Mouse (Mus musculus) C2C12 (cell line): ENCODE data around the gene Aasdh. TPM values are rescaled to one million over a fixed set of nuclear protein-coding genes. Genes with fewer than 3 reads are reported as not detected.

Experiments used
- H3K27me3 ChIP-seq: one replicate; pipeline ENCODE4 v1.6.1; 2011; ENCODE audit not compliant: control insufficient read depth, insufficient read depth, insufficient read length
- H3K36me3 ChIP-seq: one replicate; pipeline ENCODE4 v1.6.1; 2011; ENCODE audit not compliant: control insufficient read depth, insufficient read depth
- H3K4me3 ChIP-seq: one replicate; pipeline ENCODE4 v1.5.1; 2011; ENCODE audit warnings: mild to moderate bottlenecking, control low read depth; ENCODE audit not compliant: poor library complexity, insufficient read depth, severe bottlenecking
- H3K79me2 ChIP-seq: one replicate; pipeline ENCODE4 v1.6.1; 2011; ENCODE audit not compliant: control insufficient read depth, insufficient read depth
- H3K79me3 ChIP-seq: one replicate; pipeline ENCODE4 v1.6.1; 2011; ENCODE audit warnings: low read depth, control low read depth
- H3ac ChIP-seq: one replicate; pipeline ENCODE3; 2011; ENCODE audit warnings: low read depth; ENCODE audit not compliant: control insufficient read depth, insufficient read length
- CEBPB ChIP-seq: IDR thresholded peaks from one replicate; pipeline ENCODE4 v1.6.1; 2011; ENCODE audit warnings: low read depth, mild to moderate bottlenecking, control low read depth, moderate library complexity
- CTCF ChIP-seq: IDR thresholded peaks from one replicate; pipeline ENCODE4 v1.5.1; 2011; ENCODE audit not compliant: control insufficient read depth, insufficient read depth, insufficient read length
- FOSL1 ChIP-seq: IDR thresholded peaks from one replicate; pipeline ENCODE4 v1.8.0; 2011; ENCODE audit warnings: mild to moderate bottlenecking, low read length; ENCODE audit not compliant: poor library complexity, insufficient read depth, severe bottlenecking
- MAX ChIP-seq: IDR thresholded peaks from one replicate; pipeline ENCODE4 v1.6.1; 2011; ENCODE audit warnings: mild to moderate bottlenecking, control low read depth
- MYOD1 ChIP-seq: IDR thresholded peaks from one replicate; pipeline ENCODE4 v1.6.1; 2011; ENCODE audit warnings: low read depth; ENCODE audit not compliant: control insufficient read depth, insufficient read length
- MYOG ChIP-seq: IDR thresholded peaks from one replicate; pipeline ENCODE4 v1.6.1; 2011; ENCODE audit not compliant: control insufficient read depth, insufficient read length; ENCODE audit errors: extremely low read depth
- USF1 ChIP-seq: IDR thresholded peaks from one replicate; pipeline ENCODE4 v1.6.1; 2011; ENCODE audit warnings: low read depth, mild to moderate bottlenecking, control low read depth, moderate library complexity
- polyA plus RNA-seq: library from polyadenylated mRNA; unstranded; fragments of >200 nt; fragmentation: generic; extraction: Trizol; gene quantifications from one replicate; pipeline ENCODE4 v1.2.1, GENCODE M21; 2012; ENCODE audit warnings: missing spikeins

Aasdh gene
- polyA plus RNA-seq, 1 experiment = 3.5 TPM

DNA sequence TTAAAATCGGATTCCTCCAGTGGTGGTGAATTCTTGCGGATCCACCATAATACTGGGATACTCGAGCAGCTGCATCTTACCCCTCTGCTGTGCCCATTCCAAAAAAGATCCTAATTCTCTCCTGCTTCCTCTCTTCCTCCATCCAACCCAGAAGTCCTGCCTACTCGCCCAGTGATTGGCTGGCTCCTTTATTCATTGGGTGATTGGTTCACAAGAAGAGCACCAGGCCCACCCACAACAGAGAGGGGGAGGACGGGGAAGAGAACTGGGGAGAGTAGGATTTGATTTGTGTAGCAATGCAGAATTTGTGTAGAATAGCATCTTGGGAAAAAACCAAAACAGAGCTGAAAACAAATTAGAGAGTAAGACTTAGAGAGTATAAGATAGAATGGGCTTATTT lies 68.3 kb downstream of the Aasdh start:
- TF ChIP-seq CTCF = no peak
- no peak for TF ChIP-seq FOSL1
- TF ChIP-seq MYOD1 = no peak
- TF ChIP-seq USF1 = no peak
- TF ChIP-seq CEBPB = no peak
- no peak for TF ChIP-seq MYOG
- TF ChIP-seq MAX = no peak
- no peak overlapping the region for H3ac ChIP-seq
- no peaks in the 10 kb centered on the region for H3K27me3 ChIP-seq

DNA sequence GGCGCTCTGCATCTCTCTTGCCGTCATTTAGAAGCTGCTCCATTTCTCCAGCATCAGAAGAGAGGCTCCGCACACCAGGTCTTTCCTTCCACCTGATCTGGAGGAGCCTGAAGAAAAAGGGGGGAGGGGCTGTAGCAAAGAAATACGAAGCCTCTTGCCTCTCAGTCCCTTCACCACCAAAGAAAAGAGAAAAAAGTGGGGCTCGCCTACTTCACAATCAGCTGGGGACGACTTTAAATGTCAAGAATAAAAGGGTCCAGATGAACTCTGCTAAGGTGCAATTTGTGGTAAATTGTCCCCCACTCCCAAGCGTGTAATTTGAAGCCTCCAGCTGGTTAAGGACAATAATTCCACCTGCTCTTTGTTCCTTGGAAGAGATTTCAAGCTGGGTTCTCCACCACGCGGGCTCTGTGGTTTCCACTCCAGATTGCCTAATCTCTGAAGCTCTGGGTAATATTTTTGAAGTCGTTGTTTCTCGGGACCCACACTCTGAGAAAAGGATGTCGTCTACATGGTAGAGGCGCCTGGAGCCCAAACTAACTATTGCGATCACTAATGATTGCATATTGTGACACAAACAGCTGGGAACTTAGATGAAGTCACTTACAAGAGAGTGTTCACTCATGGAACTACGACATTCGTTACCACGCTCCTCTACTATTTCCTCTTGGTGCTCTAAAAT lies 72.6 kb downstream of the Aasdh start:
- Histone ChIP-seq H3K36me3 (no peaks in the 10 kb centered on the region), H3ac (no peak overlapping the region), H3K79me2 (no peaks in the 10 kb centered on the region), H3K4me3 (no peak overlapping the region), H3K79me3 (no peaks in the 10 kb centered on the region), H3K27me3 (no peaks in the 10 kb centered on the region)
- no peak for TF ChIP-seq MYOG
- no peak for TF ChIP-seq MAX
- TF ChIP-seq USF1 = no peak
- TF ChIP-seq FOSL1 = no peak
- TF ChIP-seq CEBPB = no peak
- no peak for TF ChIP-seq MYOD1
- no peak for TF ChIP-seq CTCF

More for the DNA sequence above, 68.3 kb downstream of the Aasdh start:
- H3K79me2 ChIP-seq = no peaks in the 10 kb centered on the region
- H3K79me3 ChIP-seq = no peaks in the 10 kb centered on the region
- peak overlapping the region; percentile 31 for H3K4me3 ChIP-seq
- H3K36me3 ChIP-seq = no peaks in the 10 kb centered on the region

DNA sequence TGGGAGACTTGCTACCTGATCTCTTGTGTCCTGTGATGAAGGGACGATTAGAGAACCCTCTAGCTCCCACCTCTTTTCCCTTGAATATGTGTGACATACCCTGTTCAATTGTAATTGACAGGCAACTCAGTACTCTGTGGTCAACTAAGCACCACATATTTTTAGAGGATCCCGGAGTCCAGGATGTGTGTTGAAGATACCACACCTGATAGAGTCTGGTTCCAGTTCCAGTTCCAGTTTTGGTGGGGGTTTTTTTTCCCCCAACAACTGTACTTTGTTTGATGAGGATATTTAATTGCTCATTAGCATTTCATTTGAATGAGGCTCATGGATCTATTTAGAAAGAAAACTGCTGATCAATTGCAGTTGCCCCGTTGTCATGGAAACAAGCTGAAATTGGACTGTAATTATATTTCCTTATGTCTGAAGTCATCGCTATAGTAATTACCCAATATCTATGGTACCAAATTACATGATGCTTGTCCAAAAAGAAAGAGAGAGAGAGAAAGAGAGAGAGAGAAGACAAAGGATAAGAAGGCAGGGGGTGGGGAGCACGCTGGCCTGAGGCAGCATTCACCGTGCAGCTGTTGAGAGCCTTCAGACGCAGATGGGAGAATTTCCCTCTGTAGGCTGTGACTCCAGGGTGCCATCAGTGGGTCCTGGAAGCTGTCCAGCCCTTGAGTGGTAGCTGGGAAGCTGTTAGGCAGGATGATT lies 76.6 kb downstream of the Aasdh start:
- no peak overlapping the region for H3K4me3 ChIP-seq
- no peaks in the 10 kb centered on the region for H3K36me3 ChIP-seq
- H3ac ChIP-seq = no peak overlapping the region
- no peaks in the 10 kb centered on the region for H3K79me3 ChIP-seq
- H3K79me2 ChIP-seq = no peaks in the 10 kb centered on the region
- TF ChIP-seq MYOD1 (peak; percentile 68), CTCF (no peak)
- no peaks in the 10 kb centered on the region for H3K27me3 ChIP-seq

Other genes with a start within 250 kb of the Aasdh start
- 4.6 TPM for gene C530008M17Rik, start 249.0 kb downstream of the Aasdh start, polyA plus RNA-seq
- 115 TPM for gene Paics, start 45.8 kb upstream of the Aasdh start, polyA plus RNA-seq
- gene Ppat, start 46.1 kb upstream of the Aasdh start, polyA plus RNA-seq = 19.5 TPM
- gene Srp72, start 69.2 kb upstream of the Aasdh start, polyA plus RNA-seq = 47.1 TPM
- gene Arl9, start 98.5 kb upstream of the Aasdh start, polyA plus RNA-seq = not detected
- gene Thegl, start 110.5 kb upstream of the Aasdh start, polyA plus RNA-seq = not detected
- 0.15 TPM for gene Hopx, start 209.6 kb upstream of the Aasdh start, polyA plus RNA-seq